Mouse (Mus musculus) ES-Bruce4 (cell line): Measurements from ENCODE around the gene Kcna6.

ENCODE experiments used
- CTCF ChIP-seq: IDR thresholded peaks from one replicate; pipeline ENCODE4 v1.8.1; 2011; ENCODE audit warnings: low read depth, low read length
- EP300 ChIP-seq: IDR thresholded peaks from 2 replicates; pipeline ENCODE4 v1.6.1; 2011; ENCODE audit warnings: low read depth, low read length; ENCODE audit not compliant: insufficient read depth
- POLR2A ChIP-seq: IDR thresholded peaks from one replicate; pipeline ENCODE4 v1.8.1; 2011; ENCODE audit warnings: low read length; ENCODE audit not compliant: insufficient read depth

- no peak for TF ChIP-seq POLR2A
- TF ChIP-seq EP300: no peak
- TF ChIP-seq CTCF: no peak
These were observed 20.9 kb upstream of the Kcna6 start for GRCm38 (mm10) chr6:126761362-126761761.
